Mouse (Mus musculus) erythroblast, embryonic 14.5 days (primary cell): Measurements from ENCODE around the gene Plekha4.

Experiments
- GATA1 ChIP-seq: IDR thresholded peaks from 2 replicates; pipeline ENCODE4 v1.6.1; 2012; ENCODE audit warnings: low read length, inconsistent platforms, mixed read lengths
- TAL1 ChIP-seq: IDR thresholded peaks from 3 replicates; pipeline ENCODE4 v1.6.1; 2012; ENCODE audit warnings: low read length, inconsistent platforms, mixed read lengths

GRCm38 (mm10) chr7:45554744-45555143 is 28.6 kb downstream of the Plekha4 start, which contains the start of gene Hsd17b14:
- TF ChIP-seq GATA1 = no peak
- TF ChIP-seq TAL1 = no peak
